Mouse (Mus musculus) neural tube, embryonic 14.5 days (tissue): Measurements from ENCODE around the gene Trp53. TPM values are rescaled to one million over a fixed set of nuclear protein-coding genes. Genes with fewer than 3 reads are reported as not detected.
"Not testable (repeated sequence)": the region's sequence is repeated elsewhere in the genome, so short reads cannot be mapped to it uniquely, and the experiment has no call there.

ENCODE experiments used
- ATAC-seq: fragments of 200-750 bp; cut with Nextera tagmentation; 2 replicates; pipeline ENCODE4 v1.8.0; 2017; ENCODE audit warnings: low read depth, mild to moderate bottlenecking, moderate TSS enrichment, moderate library complexity
- H3K27ac ChIP-seq: fragments of 300-500 bp; sonication (generic); 2 replicates; pipeline ENCODE4 v1.5.1; 2014; ENCODE audit warnings: low read depth, mild to moderate bottlenecking, control low read depth, low read length, moderate library complexity, mixed read lengths
- H3K27me3 ChIP-seq: fragments of 300-500 bp; sonication (generic); 2 replicates; pipeline ENCODE4 v1.6.1; 2014; ENCODE audit warnings: low read length; ENCODE audit not compliant: control insufficient read depth, insufficient read depth
- H3K36me3 ChIP-seq: fragments of 300-500 bp; sonication (generic); 2 replicates; pipeline ENCODE4 v1.6.1; 2014; ENCODE audit warnings: low read length, mixed read lengths; ENCODE audit not compliant: control insufficient read depth, insufficient read depth
- H3K4me1 ChIP-seq: fragments of 300-500 bp; sonication (generic); 2 replicates; pipeline ENCODE4 v1.6.1; 2014; ENCODE audit warnings: low read length; ENCODE audit not compliant: control insufficient read depth, insufficient read depth
- H3K4me2 ChIP-seq: fragments of 300-500 bp; sonication (generic); 2 replicates; pipeline ENCODE4 v1.6.1; 2014; ENCODE audit warnings: mild to moderate bottlenecking, low read depth, low read length, control low read depth
- H3K4me3 ChIP-seq: fragments of 300-500 bp; sonication (generic); 2 replicates; pipeline ENCODE4 v1.5.1; 2014; ENCODE audit warnings: low read depth, low read length, control low read depth, mixed read lengths
- H3K9ac ChIP-seq: fragments of 300-500 bp; sonication (generic); replicated peaks from 2 replicates; pipeline ENCODE4 v1.6.1; 2014; ENCODE audit warnings: low read depth, mild to moderate bottlenecking, control low read depth, low read length, mixed read lengths
- H3K9me3 ChIP-seq: fragments of 300-500 bp; sonication (generic); 2 replicates; pipeline ENCODE4 v1.6.1; 2016; ENCODE audit warnings: low read length; ENCODE audit not compliant: control insufficient read depth
- WGBS: fragments of 180-500 bp; shearing (Covaris S2); extraction: QIAGEN DNeasy Blood & Tissue Kit; methylation state at CpG from one replicate; pipeline ENCODE4 v1.1.7; 2014; 5-methylcytosine and 5-hydroxymethylcytosine counted together
- polyA plus RNA-seq: library from polyadenylated mRNA; unstranded; fragments of >200 nt; fragmentation: Nextera tagmentation; extraction: Ambion mirVana; gene quantifications from 2 replicates; pipeline ENCODE4 v1.2.1, GENCODE M21; 2014

The Trp53 gene
- 54.6 and 68.8 TPM in 2 replicates for polyA plus RNA-seq

DNA sequence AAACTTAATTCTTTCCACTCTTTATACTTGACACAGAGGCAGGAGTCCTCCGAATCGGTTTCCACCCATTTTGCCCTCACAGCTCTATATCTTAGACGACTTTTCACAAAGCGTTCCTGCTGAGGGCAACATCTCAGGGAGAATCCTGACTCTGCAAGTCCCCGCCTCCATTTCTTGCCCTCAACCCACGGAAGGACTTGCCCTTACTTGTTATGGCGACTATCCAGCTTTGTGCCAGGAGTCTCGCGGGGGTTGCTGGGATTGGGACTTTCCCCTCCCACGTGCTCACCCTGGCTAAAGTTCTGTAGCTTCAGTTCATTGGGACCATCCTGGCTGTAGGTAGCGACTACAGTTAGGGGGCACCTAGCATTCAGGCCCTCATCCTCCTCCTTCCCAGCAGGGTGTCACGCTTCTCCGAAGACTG is at the start of gene Trp53, which contains the start of gene Wrap53:
TSS of gene Trp53 (plus strand) at position 269 of the 424 bp plus-strand sequence.
TSS of gene Wrap53 (minus strand) at position 165 of the 424 bp plus-strand sequence.
- Histone ChIP-seq H3K27me3 (no peaks in the 10 kb centered on the region), H3K9me3 (no peaks in the 10 kb centered on the region), H3K36me3 (no peaks in the 10 kb centered on the region), H3K27ac (peak within 1 kb of the TSS; percentile 91), H3K4me2 (peak within 1 kb of the TSS; percentile 88), H3K4me1 (peaks cover 32% of the 10 kb centered on the region), H3K9ac (peak within 1 kb of the TSS; percentile 74), H3K4me3 (peak within 1 kb of the TSS; percentile 73)
- peak; percentile 62 for ATAC-seq
- under 1% methylated on average over 13 of the region's 13 CpGs for WGBS

DNA sequence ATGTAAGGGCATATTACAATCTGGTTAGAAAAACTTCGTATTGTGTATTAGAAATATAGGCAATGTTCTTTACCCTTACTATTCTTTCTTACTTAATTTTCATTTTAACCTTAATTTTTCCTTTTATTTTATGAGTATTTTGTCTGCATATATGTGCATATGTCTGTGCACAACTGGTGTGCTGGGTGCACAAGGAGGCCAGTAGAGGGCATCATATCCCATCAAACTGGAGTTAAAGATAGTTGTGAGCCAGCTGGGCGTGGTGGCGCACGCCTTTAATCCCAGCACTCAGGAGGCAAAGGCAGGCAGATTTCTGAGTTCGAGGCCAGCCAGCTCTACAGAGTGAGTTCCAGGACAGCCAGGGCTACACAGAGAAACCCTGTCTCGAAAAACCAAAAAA is 49.4 kb upstream of the Trp53 start:
- H3K27ac ChIP-seq, H3K4me2 ChIP-seq, H3K4me3 ChIP-seq, H3K27me3 ChIP-seq, H3K36me3 ChIP-seq, H3K9me3 ChIP-seq, ATAC-seq, H3K9ac ChIP-seq: not testable (repeated sequence)
- peaks cover 11% of the 10 kb centered on the region for H3K4me1 ChIP-seq
- WGBS: 92% methylated on average over 6 of the region's 6 CpGs

GRCm38 (mm10) chr11:69532480-69533150 is 47.5 kb upstream of the Trp53 start:
- Histone ChIP-seq H3K9ac (no peak overlapping the region), H3K9me3 (no peaks in the 10 kb centered on the region), H3K4me3 (no peak overlapping the region), H3K27ac (no peak overlapping the region), H3K4me2 (no peak overlapping the region), H3K36me3 (no peaks in the 10 kb centered on the region), H3K4me1 (peaks cover 1% of the 10 kb centered on the region; the same call in 1 of the 2 replicates), H3K27me3 (no peaks in the 10 kb centered on the region)
- ATAC-seq: no peak
- 85% methylated on average over 7 of the region's 7 CpGs for WGBS

DNA sequence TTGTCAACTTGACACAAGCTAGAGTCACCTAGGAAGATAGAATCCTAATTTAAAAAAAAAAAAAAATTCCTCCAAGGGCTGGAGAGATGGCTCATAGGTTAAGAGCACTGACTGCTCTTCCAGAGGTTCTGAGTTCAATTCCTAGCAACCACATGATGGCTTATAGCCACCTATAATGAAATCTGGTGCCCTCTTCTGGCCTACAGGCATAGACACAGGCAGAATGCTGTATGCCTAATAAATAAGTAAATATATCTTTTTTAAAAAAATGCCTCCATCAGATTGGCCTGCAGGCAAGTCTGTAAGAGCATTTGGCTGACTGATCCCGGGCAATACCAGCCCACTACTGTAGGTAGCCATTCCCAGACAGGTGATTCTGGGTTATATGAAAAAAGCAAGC is 45.2 kb upstream of the Trp53 start:
- H3K4me1 ChIP-seq: no peaks in the 10 kb centered on the region
- H3K4me3 ChIP-seq: no peak overlapping the region
- H3K9me3 ChIP-seq: no peaks in the 10 kb centered on the region
- no peak overlapping the region for H3K4me2 ChIP-seq
- no peaks in the 10 kb centered on the region for H3K36me3 ChIP-seq
- no peaks in the 10 kb centered on the region for H3K27me3 ChIP-seq
- H3K27ac ChIP-seq: no peak overlapping the region
- no peak for ATAC-seq
- whole genome bisulfite sequencing: 77% methylated on average over 1 of the region's 1 CpGs
- no peak overlapping the region for H3K9ac ChIP-seq

DNA sequence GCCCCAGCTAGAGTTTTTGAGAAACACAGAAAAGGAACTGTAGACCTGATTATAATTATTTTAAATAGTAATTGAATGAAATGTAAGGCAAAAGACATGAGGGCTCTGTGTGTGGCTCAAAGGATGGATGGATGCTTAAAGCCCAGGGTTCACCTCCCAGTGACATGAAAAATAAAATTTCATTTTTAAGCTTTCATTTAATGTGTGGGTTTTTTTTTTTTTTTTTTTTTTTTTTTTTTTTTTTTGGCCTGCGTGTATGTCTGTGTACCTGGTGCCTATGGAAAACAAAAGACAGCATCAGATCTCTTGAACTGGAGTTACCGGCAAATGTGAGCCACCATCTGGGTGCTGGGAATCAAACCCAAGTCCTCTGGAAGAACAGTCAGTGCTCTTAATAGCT is 39.5 kb upstream of the Trp53 start:
- Histone ChIP-seq H3K4me3 (no peak overlapping the region), H3K36me3 (no peaks in the 10 kb centered on the region), H3K9me3 (no peaks in the 10 kb centered on the region), H3K9ac (no peak overlapping the region), H3K27me3 (no peaks in the 10 kb centered on the region), H3K4me2 (no peak overlapping the region), H3K4me1 (no peaks in the 10 kb centered on the region), H3K27ac (no peak overlapping the region)
- 92% methylated on average over 2 of the region's 2 CpGs for WGBS
- ATAC-seq: no peak

DNA sequence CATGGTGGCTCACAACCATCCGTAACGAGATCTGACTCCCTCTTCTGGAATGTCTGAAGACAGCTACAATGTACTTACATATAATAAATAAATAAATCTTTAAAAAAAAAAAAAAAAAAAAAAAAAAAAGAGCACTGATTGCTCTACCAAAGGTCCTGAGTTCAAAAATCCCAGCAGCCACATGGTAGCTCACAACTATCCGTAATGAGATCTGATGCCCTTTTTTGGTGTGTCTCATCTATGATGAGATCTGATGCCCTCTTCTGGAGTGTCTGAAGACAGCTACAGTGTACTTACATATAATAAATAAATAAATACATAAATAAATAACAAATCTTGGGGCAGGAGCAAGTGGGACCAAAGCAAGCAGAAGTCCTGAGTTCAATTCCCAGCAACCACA is 38.4 kb upstream of the Trp53 start:
- not testable (repeated sequence) for H3K4me3 ChIP-seq, H3K4me1 ChIP-seq, H3K27me3 ChIP-seq, ATAC-seq, H3K27ac ChIP-seq, H3K4me2 ChIP-seq, H3K9me3 ChIP-seq, H3K9ac ChIP-seq, H3K36me3 ChIP-seq
- 62% methylated on average over 1 of the region's 3 CpGs for WGBS

- H3K4me2 ChIP-seq: no peak overlapping the region
- H3K4me3 ChIP-seq: no peak overlapping the region
- 0 out of 2 replicates have a peak overlapping the region, but pooled peaks have one; percentile 16 for H3K27ac ChIP-seq
- H3K9me3 ChIP-seq: no peaks in the 10 kb centered on the region
- H3K9ac ChIP-seq: no peak overlapping the region
- no peaks in the 10 kb centered on the region for H3K27me3 ChIP-seq
- no peaks in the 10 kb centered on the region for H3K36me3 ChIP-seq
- 6% methylated on average over 3 of the region's 3 CpGs for WGBS
- ATAC-seq: no peak
- H3K4me1 ChIP-seq: peaks cover 19% of the 10 kb centered on the region
Observed at GRCm38 (mm10) chr11:69543598-69543997, 36.6 kb upstream of the Trp53 start.

DNA sequence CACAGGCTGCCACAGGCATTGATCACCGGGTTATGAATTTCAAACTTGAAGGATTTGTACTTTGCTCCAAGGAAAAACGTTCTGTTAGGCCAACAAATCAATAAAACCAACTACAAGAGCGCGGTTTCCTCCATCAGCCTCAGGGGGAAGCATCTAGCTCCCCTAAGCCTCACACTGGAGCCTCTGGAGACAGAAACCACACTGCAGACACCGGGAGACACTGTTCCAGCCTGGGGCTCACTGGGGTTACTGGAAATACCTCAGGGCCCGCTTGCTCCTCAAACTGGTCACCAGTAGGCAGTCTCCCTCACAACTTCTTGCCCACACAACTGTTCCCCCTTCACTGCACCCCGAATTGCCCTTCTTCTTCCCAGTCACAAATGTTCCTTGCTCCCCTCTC is 34.2 kb upstream of the Trp53 start:
- H3K36me3 ChIP-seq: no peaks in the 10 kb centered on the region
- H3K9me3 ChIP-seq: no peaks in the 10 kb centered on the region
- peak overlapping the region; percentile 92 for H3K27ac ChIP-seq
- peaks cover 29% of the 10 kb centered on the region for H3K4me1 ChIP-seq
- no peaks in the 10 kb centered on the region for H3K27me3 ChIP-seq
- 11% methylated on average over 7 of the region's 7 CpGs for WGBS
- no peak for ATAC-seq
- H3K9ac ChIP-seq: peak overlapping the region; percentile 65
- H3K4me2 ChIP-seq: peak overlapping the region; percentile 78
- peak overlapping the region; percentile 43 for H3K4me3 ChIP-seq

DNA sequence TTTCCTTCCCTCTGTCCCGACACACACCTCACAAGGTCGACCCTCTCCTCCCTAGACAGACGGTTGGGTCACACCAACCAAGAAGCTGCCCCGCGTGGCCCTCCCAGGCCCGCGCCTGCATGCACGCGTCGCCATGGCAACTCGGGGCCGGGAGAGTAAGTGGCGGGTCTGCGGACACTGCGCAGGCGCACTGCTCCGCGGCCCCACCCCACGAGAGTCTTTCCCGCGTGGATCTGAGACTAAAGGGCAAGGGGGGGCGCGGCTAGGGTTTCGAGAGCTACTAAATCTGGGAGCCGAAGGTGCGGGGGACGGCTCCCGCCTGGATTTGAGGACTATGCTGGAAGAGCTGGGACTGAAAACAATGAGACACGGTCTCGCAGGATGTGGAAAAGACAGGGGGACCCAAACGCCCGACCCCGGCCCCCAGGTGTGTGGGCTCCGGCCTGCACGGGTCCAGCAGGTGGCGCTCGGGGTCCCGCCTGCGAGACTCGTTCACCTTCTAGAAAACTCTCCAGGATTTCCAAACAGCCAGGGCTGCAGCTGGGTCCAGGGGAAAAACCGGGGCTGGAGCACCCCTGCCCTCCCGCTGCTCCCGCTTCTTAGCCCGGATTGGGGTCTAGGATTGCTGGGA is 33.6 kb upstream of the Trp53 start:
- WGBS: under 1% methylated on average over 44 of the region's 44 CpGs
- peak overlapping the region; percentile 65 for H3K9ac ChIP-seq
- peaks cover 29% of the 10 kb centered on the region for H3K4me1 ChIP-seq
- H3K9me3 ChIP-seq: no peaks in the 10 kb centered on the region
- no peaks in the 10 kb centered on the region for H3K36me3 ChIP-seq
- H3K4me3 ChIP-seq: peak overlapping the region; percentile 43
- H3K4me2 ChIP-seq: peak overlapping the region; percentile 78
- ATAC-seq: peak; percentile 62
- H3K27ac ChIP-seq: peak overlapping the region; percentile 92
- no peaks in the 10 kb centered on the region for H3K27me3 ChIP-seq
